Mouse (Mus musculus) gastrocnemius, postnatal 4 days (tissue): ENCODE results near the gene Thoc6. TPM values are rescaled to one million over a fixed set of nuclear protein-coding genes. Genes with fewer than 3 reads are reported as not detected.

Experiments used
- DNase-seq, 2 experiments: peaks; one replicate each; pipeline ENCODE4 v3.0.0; 2021 to 2022; ENCODE audit warnings: low spot score in 2 of 2, mixed read lengths in 2 of 2
- total RNA-seq, 2 experiments: library from RNA; stranded (reverse); gene quantifications; 2 replicates each; pipeline ENCODE4 v1.2.3; 2021

Thoc6 gene
- total RNA-seq, 2 experiments from 2014 or later: 18.8 to 20.8 TPM

DNA sequence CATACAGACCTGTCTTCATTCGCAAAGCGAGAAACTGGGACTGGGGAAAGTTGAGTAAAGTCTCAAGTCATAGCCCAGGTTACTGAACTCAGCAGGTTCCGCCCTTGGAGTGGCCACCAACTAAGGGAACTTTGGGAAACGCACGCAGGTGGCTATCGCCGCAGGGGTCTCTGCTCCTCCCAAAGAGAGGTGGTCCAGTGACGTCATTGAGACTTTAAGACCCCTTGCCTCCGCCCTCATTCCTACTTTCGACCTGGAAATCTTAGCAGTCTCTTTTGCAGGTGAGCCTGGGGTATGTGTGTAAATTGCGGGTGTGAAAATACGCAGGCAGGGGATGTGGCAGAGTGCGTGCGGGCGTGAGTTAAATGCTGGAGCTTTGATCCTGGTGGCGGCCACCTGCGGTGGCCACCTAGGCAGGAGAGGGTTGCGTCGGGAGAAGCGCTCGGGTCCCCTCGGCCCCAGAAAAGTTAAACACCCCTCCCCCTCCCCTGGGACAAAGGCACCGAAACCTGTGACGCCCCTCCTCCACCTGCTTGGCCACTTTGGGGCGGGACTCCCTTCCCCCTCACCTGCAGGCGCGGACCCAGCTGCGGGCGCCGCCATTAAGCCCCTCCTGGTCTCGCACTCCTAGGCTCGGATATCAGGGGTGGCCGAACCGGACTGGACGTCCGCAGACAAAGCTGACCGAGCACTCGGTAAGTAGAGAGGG is 5.6 kb upstream of the Thoc6 start, which contains the start of gene Cldn6:
Gene Cldn6, plus strand, starts transcription at position 123 of the 709 bp plus-strand sequence.
- DNase-seq: no peak

DNA sequence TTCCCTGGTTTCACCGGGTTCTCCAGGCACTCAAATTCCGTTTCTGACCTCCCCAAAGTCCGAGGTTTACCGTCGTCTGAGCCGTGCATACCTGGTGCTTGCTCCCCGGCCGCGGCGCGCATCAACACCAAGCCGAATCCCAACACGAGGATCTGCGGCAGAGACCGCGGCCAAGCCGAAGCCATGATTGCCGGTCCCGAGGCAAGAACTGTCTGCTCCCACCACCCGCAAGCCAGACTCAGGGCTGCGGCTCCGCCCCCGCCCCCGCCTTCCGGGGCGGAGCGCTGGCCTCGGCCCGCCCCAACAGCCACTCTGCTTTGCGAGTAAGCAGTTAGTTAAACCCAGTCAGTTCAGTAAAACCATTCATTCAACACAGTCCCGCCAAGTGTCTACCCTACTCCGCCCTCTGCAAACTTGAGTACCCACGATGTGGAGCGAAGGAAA is 3.6 kb upstream of the Thoc6 start, which contains the start of gene Tnfrsf12a:
Gene Tnfrsf12a, minus strand, starts transcription at position 233 of the 444 bp plus-strand sequence.
- peak; percentile 73 to 80 for DNase-seq

DNA sequence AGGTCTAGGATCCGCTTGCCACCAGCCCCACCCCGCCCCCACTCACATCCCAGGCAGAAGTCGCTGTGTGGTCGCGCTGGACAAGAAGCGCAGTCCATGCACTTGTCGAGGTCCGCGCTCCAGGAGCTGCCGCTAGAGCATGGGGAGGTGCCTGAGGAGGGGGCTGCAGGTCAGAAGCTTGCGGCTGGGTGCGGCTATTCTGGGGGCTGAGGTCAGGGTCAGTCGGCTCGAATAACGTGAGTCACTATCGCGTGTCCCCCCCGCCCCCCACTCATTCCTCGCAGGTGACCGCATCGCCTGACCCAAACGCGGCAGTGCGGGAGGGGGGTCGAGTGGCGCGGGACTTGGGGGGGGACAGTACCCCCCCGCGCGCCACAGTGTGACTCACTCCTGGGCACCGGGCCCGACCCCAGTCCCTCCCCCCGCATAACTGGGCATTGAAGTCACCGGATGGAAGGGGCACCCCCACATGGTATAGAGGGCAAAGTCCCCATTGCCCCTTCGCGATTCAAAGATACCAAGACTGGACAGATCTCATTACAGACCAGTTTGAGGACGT is 2.9 kb upstream of the Thoc6 start:
- DNase-seq: peak in 1 of 2 experiments; percentile 51

DNA sequence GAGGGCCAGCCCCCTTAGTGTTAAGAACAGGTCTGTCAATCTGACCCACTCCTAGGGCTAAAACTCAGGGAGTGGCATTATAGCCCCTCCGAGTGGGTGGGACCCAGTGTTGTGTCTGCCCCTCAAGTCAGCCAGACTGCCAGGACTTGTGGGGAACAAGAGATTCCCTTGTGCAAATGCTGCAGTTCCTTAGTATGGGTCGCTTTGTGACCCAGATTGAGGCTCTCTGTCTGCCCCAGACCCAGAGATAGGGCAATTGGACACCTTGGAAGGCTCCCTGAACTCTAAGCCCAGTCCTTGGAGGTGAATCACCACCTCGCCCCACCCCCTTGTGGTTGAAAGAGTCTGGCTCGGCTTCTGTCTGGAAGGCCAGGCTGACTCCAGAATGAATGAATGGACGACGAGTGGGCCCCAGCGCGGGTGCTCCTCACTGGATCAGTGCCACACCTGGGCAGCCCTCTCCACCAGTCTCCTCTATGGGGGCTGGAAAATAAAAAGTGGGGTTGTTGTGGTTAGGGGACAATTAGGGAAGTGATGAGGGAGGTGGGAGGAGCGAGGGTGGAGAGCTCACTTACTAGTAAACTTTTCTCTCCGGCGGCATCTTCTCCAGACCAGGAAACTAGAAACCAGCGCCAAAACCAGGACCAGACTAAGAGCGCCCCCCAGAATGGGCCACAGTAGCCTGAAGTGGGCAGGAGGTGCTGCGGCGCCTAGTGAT is 2.0 kb upstream of the Thoc6 start:
- DNase-seq: peak in 1 of 2 experiments; percentile 55

DNA sequence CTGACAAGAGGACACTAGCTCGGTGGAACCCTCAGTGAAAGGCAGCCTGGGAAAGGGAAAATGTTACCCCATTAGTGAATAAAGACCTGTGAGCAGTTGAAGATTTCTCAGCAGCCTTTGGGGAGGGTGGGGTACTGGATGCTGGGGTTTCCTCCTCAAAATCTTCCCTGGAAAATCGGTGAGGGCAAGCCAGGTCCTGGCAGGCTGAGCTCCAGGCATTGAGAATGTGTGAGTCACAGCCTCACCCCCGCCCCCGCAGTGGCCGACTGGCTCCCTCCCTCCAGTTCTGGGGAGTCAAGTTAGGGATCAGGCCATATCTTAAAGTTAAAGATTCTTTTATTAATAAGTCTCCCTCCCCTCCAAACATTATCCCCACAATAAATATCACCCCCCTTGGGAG is 1.4 kb upstream of the Thoc6 start:
- DNase-seq: peak in 1 of 2 experiments; percentile 68

DNA sequence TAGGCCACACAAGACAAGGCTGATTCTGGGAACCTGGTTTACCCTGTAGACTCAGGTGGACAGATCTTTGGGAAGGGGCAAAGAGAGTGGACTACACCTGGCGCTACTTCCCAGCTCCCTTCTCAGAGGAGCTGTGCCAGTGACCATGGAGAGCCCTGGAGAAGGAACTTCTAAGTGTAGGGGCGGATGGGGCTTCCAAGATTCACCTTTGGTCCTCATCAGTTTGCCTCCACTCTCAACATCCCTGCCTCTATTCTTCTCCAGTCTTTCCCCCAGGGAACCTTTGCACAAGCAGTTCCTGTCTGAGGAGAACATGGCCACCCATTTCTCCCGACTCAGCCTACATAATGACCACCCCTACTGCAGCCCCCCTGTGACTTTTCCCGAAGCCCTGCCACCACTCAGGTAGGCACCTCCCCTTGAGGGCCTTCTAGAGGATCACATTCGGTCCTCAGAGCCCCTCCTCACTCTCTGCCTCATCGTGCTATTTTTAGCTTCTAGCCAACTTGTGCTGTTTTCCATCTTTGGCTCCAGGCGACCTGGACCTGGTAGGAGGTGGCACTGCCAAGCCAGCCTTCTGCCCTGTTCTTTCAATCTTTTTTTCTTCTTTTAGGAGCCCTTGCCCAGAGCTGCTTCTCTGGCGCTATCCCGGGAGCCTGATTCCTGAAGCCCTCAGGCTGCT is 730 bp upstream of the Thoc6 start:
- DNase-seq: no peak

DNA sequence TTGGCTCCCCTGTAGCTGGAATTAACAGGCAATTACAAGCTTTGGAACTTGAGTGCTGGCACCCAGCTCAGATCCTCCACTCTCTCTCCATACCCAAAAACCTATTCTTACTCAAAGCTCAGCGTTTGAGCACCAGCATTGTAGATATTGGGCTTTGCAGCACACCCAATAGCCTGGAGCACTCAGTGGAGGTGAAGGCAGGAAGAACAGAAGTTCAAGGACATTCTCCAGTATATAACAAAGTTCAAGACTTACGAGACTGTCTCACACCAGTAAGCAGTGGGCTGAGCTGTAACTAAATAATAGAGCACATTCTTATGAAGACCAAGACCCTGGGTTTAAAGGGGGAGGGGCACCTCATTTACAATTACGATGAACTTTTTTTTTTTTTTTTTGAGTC is 921 bp downstream of the Thoc6 start:
- DNase-seq: no peak

DNA sequence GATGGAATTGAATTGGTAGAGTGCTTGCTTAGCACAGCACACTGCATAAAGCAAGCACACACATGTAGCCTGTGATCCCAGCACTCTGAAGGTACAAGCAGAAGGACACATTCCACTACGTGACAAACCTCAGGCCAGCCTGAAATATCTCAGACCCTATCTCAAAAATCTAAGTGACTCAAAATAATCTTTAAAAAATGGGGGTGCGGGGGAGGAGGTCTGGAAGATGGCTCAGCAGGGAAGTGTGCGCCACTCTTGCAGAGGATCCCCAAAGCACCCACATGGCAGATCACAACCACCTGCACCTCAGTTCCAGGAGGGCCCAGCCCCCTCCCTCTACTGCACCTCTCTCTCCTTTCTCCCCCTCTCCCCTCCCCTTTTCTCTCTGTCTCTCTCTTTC is 2.2 kb downstream of the Thoc6 start:
- no peak for DNase-seq

DNA sequence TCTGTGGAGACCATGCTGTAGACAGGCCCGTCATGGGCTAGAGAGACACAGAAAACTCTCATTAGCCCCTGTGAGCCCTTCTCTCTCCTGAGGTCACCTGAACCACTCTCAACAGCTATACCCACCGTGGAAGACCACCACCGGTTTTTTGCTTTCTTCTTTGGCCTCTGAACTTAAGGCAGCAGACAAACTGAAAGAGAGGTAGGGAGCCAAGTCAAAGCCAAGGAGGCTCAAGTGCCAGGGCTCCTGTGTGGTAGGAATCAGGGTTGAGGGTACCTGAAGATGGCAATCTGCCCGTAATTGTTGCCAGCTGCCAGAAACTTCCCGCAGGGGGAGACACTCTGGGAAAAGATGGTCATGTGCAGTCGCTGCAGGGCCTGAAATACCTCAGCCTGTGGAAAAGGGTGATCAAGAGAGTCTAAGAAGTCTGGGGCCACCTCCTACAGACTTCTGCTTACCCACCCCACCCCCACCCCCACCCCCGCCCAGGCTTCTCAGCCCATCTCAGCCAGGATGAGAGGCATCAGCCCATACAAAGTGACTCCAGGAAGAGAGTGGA is 3.1 kb downstream of the Thoc6 start:
- DNase-seq: no peak

DNA sequence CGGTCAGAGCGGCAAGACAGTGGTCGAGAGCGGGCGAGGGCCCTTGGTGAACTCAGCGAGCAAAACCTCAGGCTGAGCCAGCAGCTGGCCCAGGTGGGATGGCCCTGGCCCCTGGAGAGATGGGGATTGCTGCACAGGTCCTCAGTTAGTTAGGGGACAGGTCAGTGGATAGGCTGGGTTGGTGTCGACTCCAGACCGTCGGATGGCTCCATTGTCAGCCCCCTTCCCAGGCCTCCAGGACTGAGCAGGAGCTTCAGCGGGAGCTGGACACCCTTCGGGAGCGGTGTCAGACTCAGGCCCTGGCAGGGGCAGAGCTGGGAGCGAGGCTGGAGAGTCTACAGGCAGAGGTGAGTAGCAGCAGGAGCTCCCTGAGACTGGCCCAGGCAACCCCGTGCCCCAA is 8.2 kb downstream of the Thoc6 start:
- DNase-seq: no peak

DNA sequence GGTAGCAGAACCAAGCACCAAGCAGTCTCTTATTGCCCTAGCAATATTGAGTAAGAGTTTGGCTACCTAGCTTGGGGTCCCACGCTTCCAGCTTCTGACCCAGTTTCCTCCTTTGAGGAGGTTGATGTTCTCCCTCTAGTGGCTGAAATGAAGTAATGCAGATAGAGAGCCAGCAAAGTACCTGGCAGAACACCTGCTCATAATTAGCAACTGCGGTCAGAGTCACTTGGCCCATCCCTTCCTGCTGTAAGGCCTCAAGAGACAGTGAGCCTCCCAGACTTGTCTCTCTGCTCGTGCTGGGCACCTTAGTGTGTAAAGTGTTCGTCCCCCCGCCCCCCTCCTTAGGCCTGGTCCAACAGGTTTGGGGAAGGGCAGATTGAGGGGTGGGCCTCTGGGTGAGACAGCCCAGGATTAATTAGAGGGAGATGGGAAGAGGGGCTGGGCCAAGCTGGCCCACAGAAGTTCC is 9.1 kb downstream of the Thoc6 start:
- no peak for DNase-seq

DNA sequence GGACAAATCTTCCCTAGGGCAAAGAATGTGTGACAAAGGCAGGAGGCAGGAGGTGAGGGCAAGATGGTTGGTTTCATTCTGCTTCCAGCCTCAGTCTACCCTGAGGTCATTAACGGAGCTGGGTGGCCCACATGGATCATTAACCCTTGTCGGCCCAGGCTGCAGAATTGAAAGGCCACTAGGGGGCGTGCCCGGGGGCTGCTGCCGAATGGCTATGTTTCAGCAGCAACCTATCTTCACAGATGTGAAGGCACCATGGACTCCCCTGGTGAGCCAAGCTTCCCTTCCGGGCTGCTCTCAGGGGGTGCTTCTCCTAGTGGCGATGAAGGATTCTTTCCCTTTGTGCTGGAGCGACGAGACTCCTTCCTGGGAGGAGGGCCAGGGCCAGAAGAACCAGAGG is 12.2 kb downstream of the Thoc6 start:
- no peak for DNase-seq

DNA sequence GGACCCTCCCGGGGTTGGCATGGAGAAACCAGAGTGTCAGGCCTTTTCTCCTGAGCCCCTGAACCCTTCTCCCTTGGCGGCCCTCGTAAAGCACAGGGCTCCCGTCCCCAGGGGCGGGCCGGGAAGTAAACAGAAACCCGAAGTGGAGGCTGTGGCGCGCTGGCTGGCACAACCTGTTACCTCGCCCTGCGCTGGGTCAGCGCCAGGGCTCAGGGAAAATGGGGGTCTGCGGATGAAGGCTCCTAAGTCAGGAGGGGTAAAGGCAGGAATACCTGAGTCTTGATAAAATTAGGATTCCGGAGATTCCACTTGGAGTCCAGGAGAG is 12.8 kb downstream of the Thoc6 start:
- no peak for DNase-seq

DNA sequence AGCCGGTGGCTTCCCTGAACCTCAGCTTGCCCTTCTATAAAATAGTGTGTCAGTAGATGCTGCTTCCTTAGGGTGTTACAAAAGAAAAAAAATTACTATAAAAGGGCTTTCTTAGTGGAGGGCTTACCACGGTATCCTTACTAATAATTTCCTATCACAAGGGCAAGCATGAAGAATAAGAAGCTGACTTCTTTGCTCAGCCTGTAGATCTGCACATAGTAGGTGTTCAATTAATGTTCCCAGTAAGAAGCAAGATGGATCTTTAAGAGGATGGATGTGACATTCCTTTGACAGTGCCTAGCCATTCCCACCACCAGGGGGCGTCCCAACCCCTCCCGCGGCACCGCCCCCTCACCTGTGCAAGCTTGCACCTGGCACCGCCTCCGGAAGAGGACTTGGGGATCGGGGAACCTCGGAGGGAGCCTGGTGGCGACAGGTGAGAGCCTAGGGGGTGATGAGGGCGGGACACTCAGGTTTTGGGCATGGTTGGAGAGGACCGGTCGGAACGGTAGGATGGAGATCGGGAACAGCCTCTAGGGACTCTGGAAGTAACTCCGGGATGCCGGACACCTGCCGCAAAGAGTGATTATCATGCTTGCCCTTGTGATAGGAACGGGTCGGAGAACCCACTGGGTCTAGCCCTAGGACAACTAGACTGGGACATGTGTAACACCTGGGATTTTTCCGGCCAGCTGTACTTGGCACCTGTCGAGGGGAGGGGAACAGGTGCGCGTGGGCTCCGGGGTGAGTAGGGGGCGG is 13.4 kb downstream of the Thoc6 start, which contains the start of gene Bicdl2:
Gene Bicdl2, plus strand, starts transcription at position 390 of the 759 bp plus-strand sequence.
- no peak for DNase-seq

DNA sequence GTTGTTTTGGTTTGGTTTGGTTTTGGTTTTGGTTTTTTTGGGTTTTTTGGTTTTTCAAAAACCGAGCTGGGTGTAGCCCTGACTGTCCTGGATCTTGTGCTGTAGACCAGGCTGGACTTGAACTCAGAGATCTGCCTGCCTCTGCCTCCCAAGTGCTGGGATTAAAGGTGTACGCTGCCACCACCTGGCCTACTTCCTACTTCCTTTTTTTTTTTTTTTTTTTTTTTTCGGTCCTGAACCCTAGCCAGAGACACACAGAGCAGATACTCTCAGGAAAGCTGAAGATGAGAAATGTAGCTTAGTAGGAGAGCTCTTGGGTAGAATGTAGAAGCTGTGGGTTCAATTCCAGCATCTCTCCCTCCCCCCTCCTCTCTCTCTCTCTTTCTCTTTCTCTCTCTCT is 15.2 kb downstream of the Thoc6 start:
- DNase-seq: no peak

DNA sequence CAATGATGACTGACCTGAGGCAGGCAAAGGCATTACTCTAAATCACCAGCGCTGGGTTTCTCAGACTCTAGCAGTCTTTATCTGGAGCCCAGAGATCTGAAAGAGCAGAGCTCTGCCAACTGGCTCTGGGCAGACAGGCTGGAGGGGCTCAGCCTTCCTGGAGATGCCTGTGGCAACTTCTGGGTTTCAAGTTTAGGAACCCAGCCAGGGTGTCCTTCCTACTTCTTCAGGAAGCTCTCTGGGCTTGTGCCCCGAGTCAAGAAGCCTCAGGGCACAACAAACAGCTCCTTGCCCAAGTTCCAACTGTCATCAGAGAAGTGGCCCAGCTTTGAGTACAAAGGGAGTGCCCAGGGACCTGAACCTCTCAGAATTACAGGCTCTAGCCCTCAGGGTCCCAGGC is 19.3 kb downstream of the Thoc6 start:
- no peak for DNase-seq

DNA sequence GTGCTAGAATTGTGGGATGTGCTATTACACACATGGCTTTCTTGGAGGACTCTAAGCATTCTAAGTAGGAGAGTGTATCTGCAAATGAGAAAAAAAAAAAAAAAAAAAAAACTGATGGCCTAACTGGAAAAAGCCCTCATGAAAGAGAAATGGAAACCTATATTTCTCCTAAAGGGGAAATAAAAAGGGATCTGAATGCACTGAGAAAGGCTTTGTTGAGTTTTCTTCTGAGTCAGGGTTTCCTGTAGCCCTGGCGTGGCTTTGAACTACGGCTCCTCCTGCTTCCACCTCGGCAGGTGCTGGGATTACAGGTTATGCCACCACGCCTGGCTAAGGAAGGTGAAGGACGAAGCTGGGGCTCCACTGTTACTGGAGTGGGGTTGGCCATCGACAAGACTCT is 19.7 kb downstream of the Thoc6 start:
- no peak for DNase-seq

DNA sequence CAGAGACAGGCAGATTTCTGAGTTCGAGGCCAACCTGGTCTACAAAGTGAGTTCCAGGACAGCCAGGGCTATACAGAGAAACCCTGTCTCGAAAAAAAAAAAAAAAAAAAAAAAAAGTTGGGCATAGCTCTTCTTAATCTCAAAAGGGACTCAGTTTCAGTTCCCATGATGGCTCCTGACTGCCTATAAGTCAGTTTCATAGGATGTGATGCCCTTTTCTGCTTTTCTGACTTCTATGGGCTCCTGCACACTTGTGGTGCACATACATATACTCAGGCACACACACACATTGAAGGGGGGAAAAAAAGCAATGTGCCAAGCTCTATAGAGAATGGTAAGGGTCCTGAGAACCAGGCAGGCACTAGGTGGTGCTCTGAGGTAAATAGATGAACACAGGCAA is 20.4 kb downstream of the Thoc6 start:
- no peak for DNase-seq

DNA sequence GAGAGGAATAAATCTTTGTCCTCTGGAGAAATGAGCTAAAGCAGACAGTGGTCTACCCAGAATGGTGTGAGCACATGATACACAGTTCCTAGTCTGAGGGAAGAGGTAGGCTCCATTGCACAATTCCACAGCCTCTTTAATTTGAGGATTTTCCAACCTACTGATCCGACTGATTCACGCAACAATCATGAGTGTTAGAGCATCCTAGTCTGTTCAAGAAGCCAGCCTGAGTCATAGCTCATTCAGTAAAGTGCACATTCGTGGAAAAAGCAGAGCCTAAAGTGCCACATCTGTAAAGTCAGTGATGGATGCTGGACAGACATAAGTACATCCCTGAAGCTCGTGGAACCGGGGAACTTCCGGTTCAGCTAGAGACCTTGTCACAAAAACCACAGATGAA is 22.3 kb downstream of the Thoc6 start:
- DNase-seq: no peak

DNA sequence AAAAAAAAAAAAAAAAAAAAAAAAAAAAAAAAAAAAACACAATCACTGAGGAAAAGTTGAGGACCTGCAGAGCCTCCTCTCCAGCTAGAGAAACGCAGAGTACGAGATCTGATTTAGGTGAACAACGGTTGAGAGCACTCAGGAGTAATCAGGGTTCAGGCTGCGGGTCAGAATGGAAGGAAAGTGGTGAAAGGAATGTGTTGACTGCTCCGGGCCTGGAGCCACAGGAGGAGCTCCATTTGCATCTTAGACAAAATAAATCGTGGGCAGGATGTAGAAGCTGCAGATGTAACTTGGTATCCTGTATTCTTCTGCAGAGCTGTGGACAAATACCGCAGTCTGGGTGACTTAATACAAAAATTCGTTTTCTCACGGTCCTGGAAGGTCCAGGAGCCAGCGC is 27.8 kb downstream of the Thoc6 start:
- no peak for DNase-seq
